Mouse (Mus musculus) olfactory bulb, adult 2 months (tissue): ENCODE results near the gene Lgi1. TPM values are rescaled to one million over a fixed set of nuclear protein-coding genes. Genes with fewer than 3 reads are reported as not detected.

Experiments used
- H3K27ac ChIP-seq: fragments of 200-500 bp; 2 replicates; pipeline ENCODE4 v1.5.1; 2012; ENCODE audit warnings: low read depth, low read length; ENCODE audit not compliant: insufficient read depth
- H3K4me1 ChIP-seq: fragments of 200-500 bp; 2 replicates; pipeline ENCODE4 v1.6.1; 2012; ENCODE audit warnings: low read length; ENCODE audit not compliant: control insufficient read depth, insufficient read depth
- H3K4me3 ChIP-seq: fragments of 200-500 bp; 2 replicates; pipeline ENCODE4 v1.5.1; 2012; ENCODE audit warnings: mild to moderate bottlenecking, low read depth, low read length, moderate library complexity; ENCODE audit not compliant: insufficient read depth
- CTCF ChIP-seq: fragments of 200-500 bp; IDR thresholded peaks from 2 replicates; pipeline ENCODE4 v1.5.1; 2012; ENCODE audit warnings: low read depth, mild to moderate bottlenecking, low read length, moderate library complexity; ENCODE audit not compliant: insufficient read depth
- POLR2A ChIP-seq: fragments of 200-500 bp; IDR thresholded peaks from 2 replicates; pipeline ENCODE4 v1.6.1; 2012; ENCODE audit warnings: mild to moderate bottlenecking, low read depth, low read length, moderate library complexity; ENCODE audit not compliant: insufficient read depth
- WGBS: fragments of 180-500 bp; shearing (Covaris S2); methylation state at CpG from one replicate; pipeline ENCODE4 v1.1.7; 2018; 5-methylcytosine and 5-hydroxymethylcytosine counted together
- polyA plus RNA-seq: library from polyadenylated mRNA; stranded (reverse); fragments of >200 nt; gene quantifications from 2 replicates; pipeline ENCODE4 v1.2.4, GENCODE M21; 2012; ENCODE audit warnings: low replicate concordance; ENCODE audit not compliant: missing spikeins, insufficient read depth, insufficient read length

Gene Lgi1
- polyA plus RNA-seq: not detected in 2 replicates

DNA sequence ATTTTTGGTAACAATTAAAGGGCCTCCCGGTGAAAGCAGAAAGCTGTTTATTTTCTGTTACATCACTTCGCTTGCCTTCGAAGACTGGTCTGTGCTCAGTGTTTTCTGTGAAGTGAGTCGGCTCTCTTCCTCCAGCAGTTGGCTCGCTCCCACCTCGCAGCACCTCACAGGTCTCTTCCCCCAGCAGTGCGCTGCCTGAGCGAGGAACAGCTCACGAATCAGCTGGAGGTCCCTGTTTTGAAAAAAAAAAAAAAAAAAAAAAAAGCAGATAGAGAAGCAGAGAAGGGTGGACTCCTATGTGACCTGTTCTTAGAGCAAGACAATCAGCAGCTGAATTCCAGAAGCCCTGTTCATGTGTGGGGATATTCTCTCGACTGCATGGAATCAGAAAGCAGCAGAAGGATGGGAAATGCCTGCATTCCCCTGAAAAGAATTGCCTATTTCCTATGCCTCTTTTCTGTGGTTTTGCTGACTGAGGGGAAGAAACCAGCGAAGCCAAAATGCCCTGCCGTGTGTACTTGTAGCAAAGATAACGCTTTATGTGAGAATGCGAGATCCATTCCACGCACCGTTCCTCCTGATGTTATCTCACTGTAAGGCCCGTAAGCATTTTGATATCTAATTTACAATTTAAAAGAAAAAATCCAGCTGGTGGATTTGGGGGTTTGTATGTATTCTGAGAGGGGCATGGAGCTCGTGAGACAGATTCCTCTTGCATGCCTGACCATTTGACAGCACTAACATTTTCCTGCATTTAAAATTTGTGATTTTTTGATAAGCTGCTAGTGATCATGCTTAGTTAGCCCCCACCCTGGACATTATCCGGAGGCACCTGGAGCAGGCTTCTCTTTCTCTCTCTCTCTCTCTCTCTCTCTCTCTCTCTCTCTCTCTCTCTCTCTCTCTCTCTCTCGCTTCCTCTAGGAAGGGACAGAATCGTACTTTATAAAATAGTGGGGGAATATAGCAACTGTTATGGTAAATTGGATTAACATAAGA lies at the start of gene Lgi1:
Lgi1 (plus strand) TSS at position 32 of the 996 bp plus-strand sequence.
- 7% methylated on average over 21 of the region's 21 CpGs for WGBS
- Histone ChIP-seq H3K27ac (peak within 1 kb of the TSS; percentile 90), H3K4me1 (peaks cover 14% of the 10 kb centered on the region), H3K4me3 (peak within 1 kb of the TSS; percentile 38)
- TF ChIP-seq CTCF: no peak
- TF ChIP-seq POLR2A: 0 out of 2 replicates have a peak, but pooled peaks have one; percentile 6

DNA sequence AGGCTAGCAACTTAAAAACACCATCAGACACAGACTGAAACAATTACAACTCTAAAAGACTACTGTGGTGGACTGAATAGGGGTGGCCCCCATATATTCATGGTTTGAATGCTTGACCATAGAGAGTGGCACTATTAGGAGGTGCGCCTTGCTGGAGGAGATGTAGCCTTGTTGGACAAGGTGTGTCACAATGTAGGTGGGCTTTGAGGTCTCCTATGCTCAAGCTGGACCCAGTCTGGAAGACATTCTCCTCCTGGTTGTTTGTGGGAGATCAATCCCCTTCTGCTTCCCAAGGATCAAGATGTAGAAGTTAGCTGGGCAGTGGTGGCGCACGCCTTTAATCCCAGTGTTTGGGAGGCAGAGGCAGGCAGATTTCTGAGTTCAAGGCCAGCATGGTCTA lies 46.6 kb upstream of the Lgi1 start:
- whole genome bisulfite sequencing: 94% methylated on average over 3 of the region's 3 CpGs
- Histone ChIP-seq H3K4me3 (no peak overlapping the region), H3K27ac (no peak overlapping the region), H3K4me1 (no peaks in the 10 kb centered on the region)
- TF ChIP-seq CTCF (no peak), POLR2A (no peak)

DNA sequence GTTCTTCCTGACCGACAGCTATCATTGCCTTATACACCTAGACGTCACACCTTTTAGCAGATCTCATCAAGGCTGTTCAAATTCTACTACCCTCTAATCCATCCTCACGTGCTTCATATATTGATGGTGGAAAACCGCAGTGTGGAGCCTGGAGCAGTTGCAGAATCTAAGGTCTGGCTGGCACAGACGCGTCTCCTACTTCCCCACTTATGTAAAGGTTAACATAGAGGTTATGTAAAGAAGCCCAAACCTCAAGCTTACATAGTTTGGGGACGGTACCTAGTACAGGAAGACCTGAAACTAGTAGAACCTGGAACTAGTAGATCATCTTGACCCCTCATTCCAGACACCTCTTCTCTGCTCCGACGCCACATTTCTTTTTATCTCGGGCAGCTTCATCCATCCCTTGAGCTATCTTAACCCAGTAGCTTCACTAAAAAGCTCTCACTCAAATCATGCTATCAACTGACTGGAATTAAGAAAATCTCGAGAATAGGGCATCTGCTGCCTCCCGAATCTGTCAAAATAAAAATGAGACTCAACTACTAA lies 40.9 kb upstream of the Lgi1 start:
- Histone ChIP-seq H3K27ac (peak overlapping the region; percentile 100), H3K4me3 (peak overlapping the region; percentile 93), H3K4me1 (peaks cover 3% of the 10 kb centered on the region; the same call in 1 of the 2 replicates)
- no peak for TF ChIP-seq POLR2A
- TF ChIP-seq CTCF: no peak
- WGBS: 9% methylated on average over 12 of the region's 12 CpGs

DNA sequence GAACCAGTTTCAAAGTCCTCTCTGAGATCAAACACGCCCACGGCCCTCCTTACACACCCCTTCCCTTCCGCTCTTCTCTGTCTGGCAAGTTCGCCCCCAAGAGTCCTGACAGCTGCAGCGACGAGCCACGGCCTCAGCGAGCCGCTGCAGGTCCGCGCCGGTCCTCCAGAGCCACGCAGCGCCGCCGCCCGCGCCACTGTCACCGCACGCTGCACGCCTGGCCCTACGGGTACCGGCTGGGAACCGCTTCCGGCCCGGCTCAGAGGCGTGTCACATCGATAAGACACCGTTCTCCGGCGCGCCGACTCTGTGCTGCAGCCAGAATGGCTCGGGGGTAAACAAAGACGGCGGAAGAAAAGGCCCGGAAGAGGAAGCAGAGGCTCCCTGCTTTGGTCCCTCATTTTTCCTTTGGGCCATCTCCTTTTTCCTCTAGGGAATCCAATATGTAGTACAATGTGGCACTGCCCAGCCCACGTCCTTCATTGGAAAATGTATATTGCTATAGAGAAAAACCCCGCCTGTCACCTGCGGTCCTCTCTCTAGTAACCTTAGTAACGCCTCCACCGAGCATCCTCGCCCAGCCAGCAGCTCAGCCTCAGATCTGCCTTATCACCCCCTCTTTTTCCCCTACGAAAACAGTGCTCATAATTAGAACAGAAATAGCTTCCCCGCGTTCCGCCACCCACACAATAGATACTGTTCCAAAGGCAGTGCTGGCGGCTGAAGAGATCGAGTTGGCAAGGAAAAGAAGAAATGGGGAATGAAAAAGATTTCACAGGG lies 40.2 kb upstream of the Lgi1 start, which contains the start of gene Fra10ac1:
Fra10ac1 (minus strand) TSS at position 252 of the 780 bp plus-strand sequence.
- Histone ChIP-seq H3K4me1 (peaks cover 3% of the 10 kb centered on the region; the same call in 1 of the 2 replicates), H3K4me3 (peak within 1 kb of the TSS; percentile 93), H3K27ac (peak within 1 kb of the TSS; percentile 100)
- WGBS: under 1% methylated on average over 49 of the region's 49 CpGs
- TF ChIP-seq POLR2A: peak; percentile 59
- TF ChIP-seq CTCF: peak; percentile 62

DNA sequence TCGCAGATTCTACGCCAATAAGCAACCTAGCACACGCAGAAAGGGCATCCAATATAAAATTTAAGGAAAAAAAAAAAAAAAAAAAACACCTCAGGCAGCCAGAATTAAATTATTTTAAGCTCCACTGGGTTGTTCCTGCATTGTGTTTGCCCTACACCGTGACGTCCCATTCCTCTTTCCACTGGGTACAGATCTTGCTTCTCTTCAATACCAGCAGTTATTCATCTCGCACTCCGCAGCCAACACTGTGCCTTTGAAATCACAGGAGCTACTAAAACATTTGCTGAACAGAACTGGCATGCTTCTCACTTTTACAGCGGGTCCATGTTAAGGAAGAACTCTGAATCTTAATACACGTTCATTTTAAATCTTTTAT lies 39.7 kb upstream of the Lgi1 start:
- WGBS: 1% methylated on average over 9 of the region's 9 CpGs
- no peak for TF ChIP-seq CTCF
- TF ChIP-seq POLR2A: no peak
- Histone ChIP-seq H3K27ac (peak overlapping the region; percentile 100), H3K4me3 (peak overlapping the region; percentile 93), H3K4me1 (peaks cover 3% of the 10 kb centered on the region; the same call in 1 of the 2 replicates)

DNA sequence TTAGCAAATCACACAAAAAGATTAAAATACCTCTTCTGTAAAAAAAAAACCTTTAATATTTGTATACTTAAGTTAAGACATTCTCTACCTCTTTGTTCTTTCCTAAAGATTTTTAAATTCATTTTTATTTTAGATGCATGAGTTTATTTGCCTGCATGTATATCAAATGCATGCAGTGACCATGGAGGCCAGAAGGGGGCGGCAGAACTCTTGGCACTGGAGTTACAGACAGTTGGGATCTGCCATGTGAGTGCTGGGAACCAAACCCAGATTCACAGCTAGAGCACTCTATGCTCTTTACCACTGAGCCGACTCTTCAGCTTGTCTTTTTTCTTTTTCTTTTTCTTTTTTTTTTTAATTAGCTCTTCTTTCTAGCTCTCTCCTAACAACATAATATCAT lies 35.6 kb upstream of the Lgi1 start:
- H3K4me1 ChIP-seq: peaks cover 3% of the 10 kb centered on the region; the same call in 1 of the 2 replicates
- no peak overlapping the region for H3K27ac ChIP-seq
- 57% methylated on average over 2 of the region's 2 CpGs for WGBS
- H3K4me3 ChIP-seq: no peak overlapping the region
- TF ChIP-seq CTCF: no peak
- TF ChIP-seq POLR2A: no peak

DNA sequence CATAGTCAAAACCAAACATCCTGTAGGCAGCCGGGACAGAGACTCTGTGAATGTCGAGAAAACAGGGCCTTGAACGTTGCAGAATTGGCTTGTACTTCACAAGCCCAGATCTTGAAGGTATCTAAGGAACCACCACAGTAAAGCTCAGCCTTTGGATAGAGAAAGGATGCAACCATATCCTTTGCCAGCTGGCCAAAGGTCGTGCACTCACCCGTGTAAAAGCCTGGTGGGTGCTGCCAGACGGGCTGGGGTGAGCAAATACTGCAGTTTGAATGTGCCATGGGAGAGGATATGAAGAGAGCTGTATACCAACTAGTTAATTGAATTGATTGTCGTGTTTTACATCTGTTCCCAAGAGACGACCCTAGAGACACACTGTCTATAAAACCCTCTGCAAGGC lies 32.2 kb upstream of the Lgi1 start:
- no peak for TF ChIP-seq CTCF
- no peak for TF ChIP-seq POLR2A
- Histone ChIP-seq H3K27ac (no peak overlapping the region), H3K4me1 (no peaks in the 10 kb centered on the region), H3K4me3 (no peak overlapping the region)
- 59% methylated on average over 8 of the region's 8 CpGs for WGBS

DNA sequence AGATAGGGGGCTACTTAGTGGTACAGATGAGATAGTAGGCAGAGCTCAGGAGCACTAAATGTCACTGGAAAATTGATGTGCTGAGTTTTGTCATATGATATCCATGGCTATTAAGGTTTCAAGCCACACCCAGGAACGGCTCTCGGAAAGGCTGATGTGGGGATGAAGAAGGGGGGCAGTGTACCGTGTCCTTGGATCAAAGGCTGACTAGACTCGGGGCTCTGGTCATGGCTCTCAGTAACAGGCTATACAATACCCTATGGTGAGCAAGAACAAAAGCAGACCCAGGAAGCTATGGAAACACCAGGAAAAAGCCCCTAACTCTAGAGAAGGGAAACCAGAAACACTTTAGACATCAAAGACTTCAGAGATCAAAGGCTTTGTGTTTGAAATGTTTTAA lies 31.8 kb upstream of the Lgi1 start:
- H3K4me1 ChIP-seq: no peaks in the 10 kb centered on the region
- H3K4me3 ChIP-seq: no peak overlapping the region
- no peak overlapping the region for H3K27ac ChIP-seq
- TF ChIP-seq POLR2A (no peak), CTCF (no peak)
- 27% methylated on average over 4 of the region's 4 CpGs for WGBS

DNA sequence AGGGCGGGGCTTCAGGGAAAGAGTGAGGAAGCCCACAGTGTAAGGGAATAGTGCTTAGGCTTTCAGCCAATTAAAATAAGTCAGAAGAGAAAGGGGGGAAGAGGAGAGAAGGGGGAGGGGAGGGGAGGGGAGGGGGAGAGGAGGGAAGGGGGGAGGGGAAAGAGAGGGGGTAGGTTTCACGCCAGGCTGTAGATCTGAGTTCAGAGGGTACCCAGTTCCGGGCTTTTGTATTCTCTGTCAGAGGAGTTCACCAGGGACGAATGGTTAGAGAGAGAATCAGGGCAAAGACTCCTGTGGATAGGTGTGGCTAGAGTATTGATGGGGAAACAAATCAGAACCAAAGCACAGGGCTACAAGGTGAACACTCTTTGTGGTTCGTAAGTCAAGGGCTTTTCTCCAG lies 27.8 kb upstream of the Lgi1 start:
- Histone ChIP-seq H3K27ac (no peak overlapping the region), H3K4me1 (peaks cover 6% of the 10 kb centered on the region), H3K4me3 (no peak overlapping the region)
- WGBS: 76% methylated on average over 5 of the region's 5 CpGs
- TF ChIP-seq POLR2A: no peak
- TF ChIP-seq CTCF: no peak
